Mouse (Mus musculus) adrenal gland, adult 8-10 months (tissue): Measurements from ENCODE around the gene Psmd4. TPM values are rescaled to one million over a fixed set of nuclear protein-coding genes. Genes with fewer than 3 reads are reported as not detected.
"Not testable (repeated sequence)": the region's sequence is repeated elsewhere in the genome, so short reads cannot be mapped to it uniquely, and the experiment has no call there.

ENCODE experiments used
- DNase-seq: peaks from one replicate; pipeline ENCODE4 v3.0.0; 2022
- total RNA-seq, 4 experiments: library from RNA; stranded (reverse); gene quantifications; 2 replicates each; pipeline ENCODE4 v1.2.4; 2022

The Psmd4 gene
- 100 to 1,000 TPM; 219 to 265 (median 258) TPM for total RNA-seq

DNA sequence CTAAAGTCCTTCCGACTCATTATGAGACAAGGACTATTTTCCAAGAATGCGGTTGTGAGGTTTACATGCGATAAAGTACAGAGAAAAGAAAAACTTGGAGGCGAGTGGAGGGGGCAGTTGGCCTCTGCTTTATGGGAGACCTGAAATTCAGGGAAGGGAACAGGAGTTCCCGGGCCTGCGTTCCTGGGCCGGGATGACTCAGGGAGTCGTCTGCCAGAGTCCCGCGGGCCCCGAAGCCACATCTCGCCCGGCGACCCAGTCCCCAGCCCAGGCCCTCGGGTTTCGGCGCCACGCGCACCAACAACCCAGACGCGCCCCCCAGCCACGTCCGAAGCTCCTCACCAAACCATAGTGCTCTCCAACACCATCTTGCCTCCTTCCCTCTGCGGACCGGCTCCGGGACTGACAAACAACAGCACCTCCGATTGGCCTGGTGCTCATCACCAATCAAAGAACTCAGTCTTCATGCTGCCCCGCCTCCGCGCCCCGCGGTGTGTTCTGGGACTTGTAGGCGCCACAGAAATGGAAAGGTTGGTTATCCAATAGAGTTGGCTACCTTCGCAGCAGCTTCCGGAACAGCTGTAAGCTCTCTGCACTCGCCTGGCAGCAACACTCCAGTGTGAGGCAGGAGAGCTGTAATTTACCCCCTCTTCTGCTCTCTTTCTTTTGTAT is at the start of gene Psmd4:
Psmd4 (minus strand) TSS at position 449 of the 672 bp plus-strand sequence.
- DNase-seq: peak; percentile 98

DNA sequence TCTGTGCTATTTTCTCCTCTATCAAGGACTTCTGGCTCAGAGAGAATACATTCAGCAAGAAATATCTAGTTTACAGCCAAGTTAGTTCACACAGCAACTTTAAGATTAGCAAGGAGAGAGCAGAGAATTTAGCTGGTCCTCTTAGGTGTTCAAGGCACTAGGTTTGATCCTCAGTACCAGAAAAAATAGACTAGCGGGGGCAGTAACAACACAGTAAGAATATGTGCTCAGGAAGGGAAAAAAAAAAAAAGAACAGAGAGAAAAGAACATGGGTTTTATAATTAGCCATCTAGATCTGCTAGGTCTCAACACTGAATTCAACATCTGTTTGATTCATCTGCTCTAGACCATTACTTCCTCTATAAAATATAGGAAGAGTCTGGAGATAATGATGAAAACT is 45.7 kb upstream of the Psmd4 start:
- no peak for DNase-seq

GRCm38 (mm10) chr3:95071606-95072005 is 29.2 kb upstream of the Psmd4 start:
- no peak for DNase-seq

DNA sequence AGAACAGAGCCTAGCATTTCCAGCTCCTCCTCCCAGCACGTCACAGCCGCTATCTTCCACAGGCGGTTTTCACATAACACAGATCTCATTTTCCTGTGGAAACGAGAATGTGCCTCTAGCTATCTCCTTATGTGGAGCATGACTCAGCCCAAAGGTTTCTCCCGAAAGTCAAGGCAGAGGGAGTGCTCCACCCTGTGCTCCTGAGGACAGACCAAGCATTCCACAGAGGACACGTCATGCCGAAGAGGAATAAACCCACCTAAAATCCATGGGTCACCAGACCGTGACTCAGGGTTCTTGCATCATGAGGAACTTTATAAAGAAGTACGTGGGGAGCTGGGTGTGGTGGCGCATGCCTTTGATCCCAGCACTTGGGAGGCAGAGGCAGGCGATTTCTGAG is 24.2 kb upstream of the Psmd4 start:
- peak; percentile 77 for DNase-seq

GRCm38 (mm10) chr3:95066095-95066494 is 23.7 kb upstream of the Psmd4 start:
- DNase-seq: no peak

DNA sequence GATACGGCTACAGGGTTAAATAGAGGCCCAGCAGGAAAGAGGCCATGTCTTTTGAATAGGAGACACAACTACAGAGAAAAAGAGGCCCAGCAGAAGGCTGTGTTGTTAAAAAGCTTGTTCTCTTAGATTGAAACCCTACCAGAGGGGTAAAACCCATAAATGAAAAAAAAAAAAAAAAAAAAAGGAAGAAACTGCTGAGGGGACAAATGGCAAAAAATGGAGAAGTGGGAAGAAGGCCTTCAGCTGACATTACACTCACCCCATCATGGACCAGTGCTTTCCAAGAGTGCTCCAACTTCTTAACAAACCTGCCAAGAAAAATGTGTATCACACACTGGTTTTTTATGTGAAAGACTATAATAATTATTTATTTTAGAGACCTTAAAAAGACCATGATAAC is 23.1 kb upstream of the Psmd4 start:
- DNase-seq: no peak

- no peak for DNase-seq
These were observed 21.3 kb upstream of the Psmd4 start for GRCm38 (mm10) chr3:95063741-95064140.

- no peak for DNase-seq
These were observed 15.7 kb upstream of the Psmd4 start for GRCm38 (mm10) chr3:95058078-95058477.

DNA sequence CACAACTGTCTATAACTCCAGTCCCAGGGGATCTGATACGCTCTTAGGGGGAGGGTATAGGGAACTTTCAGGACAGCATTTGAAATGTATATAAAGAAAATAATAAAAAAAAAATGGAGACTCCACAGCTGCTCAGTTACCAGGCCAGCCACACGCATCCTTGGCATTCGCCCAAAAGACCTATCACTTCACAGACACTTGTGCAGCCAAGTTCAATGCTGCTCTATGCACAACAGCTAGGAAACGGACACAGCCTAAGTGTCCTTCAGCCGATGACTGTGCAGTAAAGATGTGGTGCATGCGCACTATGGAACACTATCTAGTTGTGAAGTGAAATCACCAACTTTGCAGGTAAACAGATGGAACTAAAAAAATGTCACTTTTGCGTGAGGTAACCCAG is 13.9 kb upstream of the Psmd4 start:
- DNase-seq: no peak

DNA sequence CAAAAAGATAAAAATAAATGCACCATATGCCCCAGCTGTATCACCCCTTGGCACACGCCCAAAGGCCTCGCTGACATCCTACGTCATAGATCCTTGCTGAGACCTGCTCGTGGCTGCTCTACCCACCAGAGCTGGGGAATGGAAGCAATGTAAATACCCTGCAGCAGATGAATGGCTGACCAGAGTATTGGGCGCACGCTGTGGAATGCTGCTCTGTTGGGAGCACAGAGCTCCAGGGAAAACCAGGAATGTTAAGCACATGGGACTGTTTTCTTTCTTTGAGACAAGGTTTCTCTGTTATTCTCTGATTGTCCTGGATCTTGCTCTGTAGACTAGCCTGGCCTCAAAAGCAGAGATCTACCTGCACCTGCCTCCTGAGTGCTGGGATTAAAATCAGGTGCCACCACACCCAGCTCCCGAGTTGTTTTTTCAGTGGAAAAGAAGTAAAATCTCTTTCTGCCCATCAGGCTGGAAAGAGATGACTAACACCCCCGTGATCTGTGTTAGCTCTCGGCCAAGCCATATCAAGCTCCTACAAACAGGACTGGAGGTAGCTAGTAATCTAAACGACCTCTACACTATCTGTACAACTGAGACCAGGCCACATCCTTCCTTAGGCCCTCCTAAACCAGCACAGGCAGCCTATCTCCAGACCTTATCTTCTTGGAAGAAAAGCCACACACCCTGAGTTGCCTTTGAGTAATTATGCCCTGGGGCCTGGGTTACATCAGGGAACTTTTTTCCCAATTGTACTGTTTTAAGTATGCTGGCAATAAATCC is 12.3 kb upstream of the Psmd4 start:
- DNase-seq: no peak

DNA sequence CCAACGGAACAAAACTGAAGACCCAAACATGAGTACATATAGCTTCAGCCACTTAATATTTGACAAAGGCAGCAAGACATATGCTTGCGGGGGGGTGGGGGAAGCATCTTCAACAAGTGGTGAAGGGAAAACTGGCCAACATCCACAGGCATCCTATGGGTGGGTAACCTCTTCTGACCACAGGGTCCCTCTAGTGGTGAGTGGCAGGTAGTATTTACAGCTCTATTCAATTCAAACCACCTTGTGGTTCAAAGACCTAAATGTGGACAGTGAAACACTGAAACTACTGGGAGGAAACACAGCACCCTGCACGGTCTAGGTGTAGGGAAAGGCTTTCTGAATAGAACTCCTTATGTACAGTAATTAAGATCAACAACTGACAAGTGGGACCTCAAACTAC is 11.3 kb upstream of the Psmd4 start:
- DNase-seq: no peak

- no peak for DNase-seq
These were observed 10.5 kb upstream of the Psmd4 start for GRCm38 (mm10) chr3:95052959-95053358.

- DNase-seq: peak; percentile 53
These were observed 5.5 kb upstream of the Psmd4 start for GRCm38 (mm10) chr3:95047914-95048313.

DNA sequence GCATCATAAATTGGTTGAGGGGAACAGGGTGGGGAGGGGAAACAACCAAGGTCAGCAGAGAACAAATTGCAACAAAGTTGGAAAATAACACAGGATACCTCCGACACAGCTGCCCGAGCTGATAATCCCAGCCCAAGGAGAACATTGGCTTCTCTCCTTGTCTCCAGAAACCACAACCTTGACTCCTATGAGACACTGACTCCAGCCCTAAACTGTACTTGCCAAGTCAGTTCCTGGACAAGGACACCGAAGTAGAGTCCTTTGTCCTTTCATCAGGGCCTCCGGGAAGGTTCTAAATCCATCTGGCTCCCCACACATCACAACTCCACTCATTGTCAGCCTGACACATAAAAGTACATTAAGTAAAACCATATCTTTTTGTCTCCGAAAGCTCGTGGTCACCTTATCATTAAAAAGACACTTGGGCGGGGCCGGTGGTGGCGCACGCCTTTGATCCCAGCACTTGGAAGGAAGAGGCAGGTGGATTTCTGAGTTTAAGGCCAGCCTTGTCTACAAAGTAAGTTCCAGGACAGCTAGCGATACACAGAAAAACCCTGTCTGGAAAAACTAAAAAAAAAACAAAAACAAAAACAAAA is 4.1 kb upstream of the Psmd4 start:
- peak; percentile 74 for DNase-seq

GRCm38 (mm10) chr3:95043251-95043650 is 837 bp upstream of the Psmd4 start:
- no peak for DNase-seq

DNA sequence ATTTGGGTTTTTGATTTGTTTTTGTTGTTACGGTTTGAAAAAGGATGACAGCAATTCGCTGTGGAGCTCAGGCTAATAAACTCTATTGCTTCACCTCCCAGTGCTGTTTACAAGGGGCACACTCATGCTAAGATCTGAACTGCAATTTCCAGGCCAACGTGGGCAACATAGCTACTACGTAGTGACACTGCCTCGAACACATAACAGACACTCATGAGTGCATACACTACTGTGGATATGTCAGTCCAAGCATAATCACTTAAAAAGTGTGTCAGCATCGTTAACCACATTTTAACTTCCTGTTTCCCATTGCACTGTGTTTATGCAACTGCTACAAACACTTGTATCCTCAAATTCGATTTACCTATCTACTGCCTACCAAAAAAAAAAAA is 420 bp upstream of the Psmd4 start:
- no peak for DNase-seq

DNA sequence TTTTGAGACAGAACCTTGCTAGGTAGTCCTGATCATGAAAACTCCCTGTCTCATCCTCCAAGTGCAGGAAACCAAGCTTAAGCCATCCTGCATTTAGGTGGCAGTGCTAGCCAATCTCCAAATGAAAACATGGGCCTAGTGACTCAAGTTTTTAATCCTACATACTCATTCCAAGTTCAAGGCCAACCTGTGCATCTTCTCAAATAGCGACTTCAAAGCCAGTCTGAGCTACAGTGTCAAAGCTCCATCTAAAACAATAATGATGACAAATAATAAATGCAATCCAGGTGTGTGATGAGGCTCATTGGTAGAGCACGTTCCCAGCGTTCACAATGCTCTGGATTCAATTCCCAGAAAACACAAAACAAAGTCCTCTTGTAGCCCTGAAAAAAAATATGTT is 789 bp downstream of the Psmd4 start:
- no peak for DNase-seq

- DNase-seq: no peak
These were observed 12.5 kb downstream of the Psmd4 start for GRCm38 (mm10) chr3:95029953-95030352.

DNA sequence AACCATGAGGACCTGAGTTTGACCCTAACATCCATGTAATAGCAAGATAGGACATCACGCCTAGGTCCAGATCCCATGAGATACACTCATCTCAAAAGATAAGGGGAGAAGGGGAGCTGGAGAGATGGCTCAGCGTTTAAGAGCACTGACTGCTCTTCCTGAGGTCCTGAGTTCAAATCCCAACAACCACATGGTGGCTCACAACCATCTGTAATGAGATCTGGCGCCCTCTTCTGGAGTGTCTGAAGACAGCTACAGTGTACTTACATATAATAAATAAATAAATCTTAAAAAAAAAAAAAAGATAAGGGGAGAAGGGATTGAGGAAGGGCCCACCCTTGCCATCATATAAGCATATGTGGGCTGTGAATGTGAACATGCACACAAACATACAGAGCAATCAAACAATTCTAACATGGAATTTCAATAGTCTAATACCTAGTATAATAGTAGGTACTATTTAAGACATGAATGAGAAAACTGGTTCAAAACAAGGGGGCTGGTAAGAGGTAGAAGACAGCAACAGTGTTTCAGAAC is 13.1 kb downstream of the Psmd4 start:
- DNase-seq: not testable (repeated sequence)

GRCm38 (mm10) chr3:95028603-95029002 is 13.8 kb downstream of the Psmd4 start:
- DNase-seq: no peak

- DNase-seq: no peak
These were observed 14.7 kb downstream of the Psmd4 start for GRCm38 (mm10) chr3:95027701-95028100.

- no peak for DNase-seq
These were observed 15.3 kb downstream of the Psmd4 start for GRCm38 (mm10) chr3:95027057-95027645.

DNA sequence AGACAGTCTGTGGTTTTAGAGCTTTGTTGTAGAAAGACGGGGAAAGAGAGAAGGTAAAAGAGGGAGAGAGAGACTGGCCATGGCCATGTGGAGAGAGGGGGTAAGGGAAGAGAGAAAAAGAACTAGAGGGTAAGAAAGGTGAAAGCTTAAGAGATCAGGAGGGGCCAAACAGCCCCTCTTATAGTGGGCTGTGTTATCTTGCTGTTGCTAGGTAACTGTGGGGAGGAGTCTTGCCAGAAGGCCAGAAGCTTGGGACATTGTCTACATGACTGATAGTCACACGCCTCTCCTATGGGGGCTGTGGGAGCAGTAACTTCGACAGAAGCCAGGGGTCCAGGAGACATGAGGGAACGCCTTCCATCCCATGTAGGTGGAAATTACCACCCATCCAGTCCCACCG is 17.2 kb downstream of the Psmd4 start:
- DNase-seq: no peak
